Mouse (Mus musculus): ENCODE data around the gene Rcc1l. TPM values are rescaled to one million over a fixed set of nuclear protein-coding genes. Genes with fewer than 3 reads are reported as not detected.

Rcc1l gene
- total and polyA plus RNA-seq, 2 experiments from 2014 or later: 16.2 to 21.2 TPM

- 53% methylated on average over 3 of the region's 3 CpGs for WGBS
These were observed 5.6 kb upstream of the Rcc1l start for GRCm38 (mm10) chr5:134182172-134182571.

GRCm38 (mm10) chr5:134179871-134180270 lies 3.3 kb upstream of the Rcc1l start:
- no peaks in the 10 kb centered on the region for H3K36me3 ChIP-seq (ENCODE audit: insufficient read depth, low read length)
- no peaks in the 10 kb centered on the region for H3K27me3 ChIP-seq (ENCODE audit: insufficient read depth, low read length)
- 23% methylated on average over 7 of the region's 7 CpGs for WGBS
- H3K27ac ChIP-seq (ENCODE audit: low read depth, low read length): no peak overlapping the region
- DNase-seq (ENCODE audit: low spot score) (peak; percentile 93), ATAC-seq (ENCODE audit: low FRiP score) (no peak)
- H3K4me1 ChIP-seq (ENCODE audit: insufficient read depth, low read length): 0 out of 2 replicates have a peak, but pooled peaks cover 5% of the 10 kb centered on the region
- H3K4me2 ChIP-seq (ENCODE audit: low read depth, low read length, poor library complexity, severe bottlenecking): no peak overlapping the region
- no peak overlapping the region for H3K4me3 ChIP-seq (ENCODE audit: low read depth, low read length)
- no peak overlapping the region for H3K9ac ChIP-seq (replicated peaks; ENCODE audit: low read length, poor library complexity, severe bottlenecking)
- H3K9me3 ChIP-seq (ENCODE audit: low read length): no peaks in the 10 kb centered on the region
- TF ChIP-seq CTCF (IDR thresholded peaks at IDR 0.05): peak; percentile 91

More at GRCm38 (mm10) chr5:134182172-134182571, 5.6 kb upstream of the Rcc1l start:
- TF ChIP-seq CTCF (IDR thresholded peaks at IDR 0.05): no peak
- Histone ChIP-seq H3K27ac (ENCODE audit: low read depth, low read length) (no peak overlapping the region), H3K36me3 (ENCODE audit: insufficient read depth, low read length) (no peaks in the 10 kb centered on the region), H3K4me2 (ENCODE audit: low read depth, low read length, poor library complexity, severe bottlenecking) (no peak overlapping the region), H3K4me3 (ENCODE audit: low read depth, low read length) (no peak overlapping the region), H3K9ac (replicated peaks; ENCODE audit: low read length, poor library complexity, severe bottlenecking) (no peak overlapping the region), H3K27me3 (ENCODE audit: insufficient read depth, low read length) (no peaks in the 10 kb centered on the region), H3K4me1 (ENCODE audit: insufficient read depth, low read length) (0 out of 2 replicates have a peak, but pooled peaks cover 4% of the 10 kb centered on the region), H3K9me3 (ENCODE audit: low read length) (no peaks in the 10 kb centered on the region)
- ATAC-seq (ENCODE audit: low FRiP score) (no peak), DNase-seq (ENCODE audit: low spot score) (no peak)

GRCm38 (mm10) chr5:134178536-134178935 lies 2.0 kb upstream of the Rcc1l start:
- Histone ChIP-seq H3K27ac (ENCODE audit: low read depth, low read length) (no peak overlapping the region), H3K9ac (replicated peaks; ENCODE audit: low read length, poor library complexity, severe bottlenecking) (no peak overlapping the region), H3K4me1 (ENCODE audit: insufficient read depth, low read length) (0 out of 2 replicates have a peak, but pooled peaks cover 5% of the 10 kb centered on the region), H3K4me2 (ENCODE audit: low read depth, low read length, poor library complexity, severe bottlenecking) (no peak overlapping the region), H3K36me3 (ENCODE audit: insufficient read depth, low read length) (no peaks in the 10 kb centered on the region), H3K9me3 (ENCODE audit: low read length) (no peaks in the 10 kb centered on the region), H3K4me3 (ENCODE audit: low read depth, low read length) (no peak overlapping the region), H3K27me3 (ENCODE audit: insufficient read depth, low read length) (no peaks in the 10 kb centered on the region)
- 80% methylated on average over 7 of the region's 7 CpGs for WGBS
- ATAC-seq (ENCODE audit: low FRiP score) (no peak), DNase-seq (ENCODE audit: low spot score) (no peak)
- no peak for TF ChIP-seq CTCF (IDR thresholded peaks at IDR 0.05)

- Histone ChIP-seq H3K4me1 (ENCODE audit: insufficient read depth, low read length) (0 out of 2 replicates have a peak, but pooled peaks cover 2% of the 10 kb centered on the region), H3K27ac (ENCODE audit: low read depth, low read length) (peak overlapping the region; percentile 87), H3K9ac (replicated peaks; ENCODE audit: low read length, poor library complexity, severe bottlenecking) (peak overlapping the region; percentile 72), H3K9me3 (ENCODE audit: low read length) (no peaks in the 10 kb centered on the region), H3K27me3 (ENCODE audit: insufficient read depth, low read length) (no peaks in the 10 kb centered on the region), H3K36me3 (ENCODE audit: insufficient read depth, low read length) (no peaks in the 10 kb centered on the region), H3K4me2 (ENCODE audit: low read depth, low read length, poor library complexity, severe bottlenecking) (peak overlapping the region; percentile 88), H3K4me3 (ENCODE audit: low read depth, low read length) (peak overlapping the region; percentile 96)
- 10% methylated on average over 10 of the region's 10 CpGs for WGBS
- DNase-seq (ENCODE audit: low spot score): no peak
- TF ChIP-seq CTCF (IDR thresholded peaks at IDR 0.05): no peak
- no peak for ATAC-seq (ENCODE audit: low FRiP score)
These were observed 878 bp downstream of the Rcc1l start for GRCm38 (mm10) chr5:134175696-134176095.

GRCm38 (mm10) chr5:134173206-134173605 lies 3.4 kb downstream of the Rcc1l start:
- Histone ChIP-seq H3K27me3 (ENCODE audit: insufficient read depth, low read length) (no peaks in the 10 kb centered on the region), H3K9ac (replicated peaks; ENCODE audit: low read length, poor library complexity, severe bottlenecking) (no peak overlapping the region), H3K4me3 (ENCODE audit: low read depth, low read length) (no peak overlapping the region), H3K27ac (ENCODE audit: low read depth, low read length) (no peak overlapping the region), H3K4me2 (ENCODE audit: low read depth, low read length, poor library complexity, severe bottlenecking) (no peak overlapping the region), H3K4me1 (ENCODE audit: insufficient read depth, low read length) (0 out of 2 replicates have a peak, but pooled peaks cover 2% of the 10 kb centered on the region), H3K9me3 (ENCODE audit: low read length) (no peaks in the 10 kb centered on the region), H3K36me3 (ENCODE audit: insufficient read depth, low read length) (peaks cover 9% of the 10 kb centered on the region; the same call in 1 of the 2 replicates)
- peak; percentile 70 for TF ChIP-seq CTCF (IDR thresholded peaks at IDR 0.05)
- ATAC-seq (ENCODE audit: low FRiP score): no peak
- peak; percentile 25 for DNase-seq (ENCODE audit: low spot score)
- WGBS: 40% methylated on average over 4 of the region's 4 CpGs

- TF ChIP-seq CTCF (IDR thresholded peaks at IDR 0.05): no peak
- no peak overlapping the region for H3K9ac ChIP-seq (replicated peaks; ENCODE audit: low read length, poor library complexity, severe bottlenecking)
- no peak overlapping the region for H3K4me2 ChIP-seq (ENCODE audit: low read depth, low read length, poor library complexity, severe bottlenecking)
- DNase-seq (ENCODE audit: low spot score) (no peak), ATAC-seq (ENCODE audit: low FRiP score) (no peak)
- H3K27me3 ChIP-seq (ENCODE audit: insufficient read depth, low read length): no peaks in the 10 kb centered on the region
- peaks cover 22% of the 10 kb centered on the region for H3K36me3 ChIP-seq (ENCODE audit: insufficient read depth, low read length)
- H3K4me1 ChIP-seq (ENCODE audit: insufficient read depth, low read length): 0 out of 2 replicates have a peak, but pooled peaks cover 2% of the 10 kb centered on the region
- WGBS: 96% methylated on average over 8 of the region's 8 CpGs
- H3K9me3 ChIP-seq (ENCODE audit: low read length): no peaks in the 10 kb centered on the region
- no peak overlapping the region for H3K27ac ChIP-seq (ENCODE audit: low read depth, low read length)
- H3K4me3 ChIP-seq (ENCODE audit: low read depth, low read length): no peak overlapping the region
These were observed 6.4 kb downstream of the Rcc1l start for GRCm38 (mm10) chr5:134170167-134170566.

Data from midbrain, postnatal 0 days (tissue).